Mouse (Mus musculus) heart, postnatal 36 days (tissue): ENCODE measurements at regions not wholly inside any gene's neighbourhood (a gene's known extent, or its start where the extent isn't known, plus 50 kb on each side); places are given as distances from the start of the nearest gene placed in this dataset.

Experiments used
- DNase-seq, 2 experiments: peaks; one replicate each; pipeline ENCODE4 v3.0.0; 2021 to 2022
- intact Hi-C: fragments of 180-260 bp; cut with DNase I; formaldehyde crosslinking; loops from one replicate; pipeline ENCODE4 v1.15.1; 2025

DNA sequence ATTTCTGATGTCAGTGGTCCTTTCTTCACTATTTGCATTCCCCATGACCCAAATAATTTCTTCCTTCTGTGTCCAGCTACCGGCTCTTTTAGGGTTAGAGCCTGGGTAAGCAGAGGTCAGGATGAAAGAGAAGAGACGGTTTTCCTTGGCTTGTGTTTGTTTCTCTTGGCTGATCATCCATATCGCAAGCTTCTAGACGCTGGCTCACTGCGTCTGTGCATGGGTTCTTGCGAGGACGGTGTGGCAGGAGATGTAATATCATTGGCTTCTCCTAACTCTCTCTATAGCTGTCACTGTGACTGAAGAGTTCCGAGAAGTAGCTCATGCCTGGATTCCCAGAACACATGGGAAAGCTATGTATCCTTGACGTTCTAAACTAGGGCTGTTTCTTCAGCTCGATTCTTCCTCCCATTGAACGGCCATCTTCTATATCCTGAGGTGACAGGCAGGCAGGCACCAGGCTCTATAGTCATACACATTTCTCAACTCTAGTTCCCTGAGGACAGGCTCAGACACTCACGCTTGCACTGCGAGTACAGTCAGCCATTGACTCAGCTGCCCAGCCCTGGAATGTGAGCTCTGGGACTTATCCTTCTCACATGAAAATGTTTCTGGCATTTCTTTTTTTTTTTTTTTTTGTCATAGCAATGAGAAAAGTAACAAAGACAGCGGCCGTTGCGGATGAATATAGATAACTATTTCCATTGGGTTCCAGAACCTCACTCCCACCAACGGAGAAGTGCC lies 85.0 kb downstream of the Bach1 start:
- intact Hi-C loops = no loop called here
- peak; percentile 3 for DNase-seq

- peak; percentile 5 to 10 for DNase-seq
- intact Hi-C loops = no loop called here
These were observed 85.8 kb downstream of the Bach1 start for GRCm38 (mm10) chr16:87784405-87784994.

DNA sequence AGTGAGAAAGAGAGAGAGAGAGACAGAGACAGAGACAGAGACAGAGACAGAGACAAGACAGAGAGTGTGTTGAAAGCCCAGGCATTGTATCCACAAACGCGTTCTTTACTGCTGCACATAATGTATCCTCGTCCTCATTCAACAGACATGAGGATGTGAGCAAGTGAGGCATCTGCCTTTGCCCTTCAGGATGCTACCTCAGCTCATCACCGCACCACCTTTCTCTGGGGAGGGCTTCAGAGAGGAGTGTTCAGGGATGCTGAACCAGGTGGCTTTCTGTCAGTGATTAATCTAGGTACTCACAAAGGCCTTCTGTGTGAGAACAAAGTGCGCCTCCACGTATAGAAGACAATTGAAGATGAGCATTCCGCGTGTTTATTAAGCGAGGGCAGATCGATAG lies 90.8 kb downstream of the Bach1 start:
- DNase-seq = no peak
- intact Hi-C loops = no loop called here

DNA sequence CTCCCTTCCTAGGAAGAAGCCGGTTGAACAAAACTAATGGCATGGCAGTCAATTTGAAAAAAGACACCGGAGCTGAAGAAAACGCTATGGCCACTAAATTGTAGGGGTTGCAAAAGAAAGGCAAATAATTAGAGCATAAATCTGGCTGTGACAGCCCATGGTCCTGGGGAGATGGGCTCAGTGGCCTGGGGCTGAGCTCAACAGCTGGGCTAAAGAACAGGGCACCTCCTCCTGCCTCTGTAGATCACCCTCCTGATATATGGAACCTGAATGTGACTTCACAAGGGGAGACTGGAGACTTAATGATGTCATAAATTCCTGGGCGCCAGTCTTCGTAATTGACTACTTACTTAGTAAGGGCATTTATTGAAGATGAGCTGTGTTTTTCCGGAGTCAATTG lies 91.2 kb downstream of the Bach1 start:
- no peak for DNase-seq
- intact Hi-C loops = no loop called here

- DNase-seq = peak; percentile 17 to 32
- intact Hi-C loops = no loop called here
These were observed 97.9 kb downstream of the Bach1 start for GRCm38 (mm10) chr16:87796514-87797248.

DNA sequence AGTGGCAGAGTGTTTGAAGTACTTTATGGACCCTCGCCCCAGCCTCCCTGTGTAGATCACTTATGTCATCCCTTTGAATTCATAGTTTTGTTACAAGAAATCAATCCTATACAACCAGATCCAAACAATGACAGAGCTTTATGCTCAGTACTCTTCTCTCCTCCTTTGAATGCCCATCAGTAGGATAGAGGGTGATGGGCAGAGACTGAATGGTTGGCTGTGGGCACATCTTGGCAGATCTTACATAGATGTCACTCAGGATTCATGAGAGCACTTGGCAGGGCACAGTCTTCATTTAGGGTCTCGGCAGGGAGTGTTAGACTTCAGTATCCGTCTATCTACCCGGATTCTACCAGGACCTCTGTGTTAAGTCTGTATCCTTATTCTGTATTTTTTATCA lies 103.6 kb downstream of the Bach1 start:
- DNase-seq = no peak
- intact Hi-C loops = no loop called here

DNA sequence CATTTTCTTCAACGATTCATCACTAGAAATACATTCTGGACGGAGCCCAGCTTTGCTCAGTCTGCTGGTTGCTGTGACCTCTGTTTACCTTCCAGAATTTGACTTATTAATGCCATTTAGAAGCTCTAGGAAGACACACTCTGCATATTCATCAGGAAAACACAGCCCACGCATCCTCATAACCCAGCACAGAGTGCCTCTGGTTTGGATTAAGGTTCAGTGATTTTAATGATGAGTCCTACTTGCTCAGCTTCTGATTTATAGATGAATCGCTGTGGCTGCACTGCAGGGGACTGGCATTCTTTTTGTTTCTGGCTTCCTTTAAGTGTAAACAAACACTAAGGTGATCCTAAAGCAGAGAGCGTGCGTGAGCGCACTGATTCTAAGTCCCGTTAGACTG lies 118.8 kb downstream of the Bach1 start:
- DNase-seq = no peak
- intact Hi-C loops = no loop called here

- DNase-seq = no peak
- intact Hi-C loops = no loop called here
These were observed 135.6 kb downstream of the Bach1 start for GRCm38 (mm10) chr16:87834296-87834695.

GRCm38 (mm10) chr16:87840949-87841546 lies 142.3 kb downstream of the Bach1 start:
- DNase-seq = peak; percentile 41 to 69
- intact Hi-C loops = loop anchor here (1.0 to 5.0 kb wide), 2 partner anchors 363 to 1921 kb away; no protein-coding TSS in a partner anchor
